Mouse (Mus musculus) stomach, postnatal 0 days (tissue): ENCODE measurements around the gene Osbpl8.

Source experiments
- CTCF ChIP-seq: IDR thresholded peaks from 2 replicates; pipeline ENCODE4 v1.5.1; 2016; ENCODE audit warnings: antibody characterized with exemption, low read depth, mild to moderate bottlenecking, moderate library complexity
- EP300 ChIP-seq: optimal IDR thresholded peaks from 2 replicates; pipeline ENCODE3; 2016; ENCODE audit warnings: antibody characterized with exemption

DNA sequence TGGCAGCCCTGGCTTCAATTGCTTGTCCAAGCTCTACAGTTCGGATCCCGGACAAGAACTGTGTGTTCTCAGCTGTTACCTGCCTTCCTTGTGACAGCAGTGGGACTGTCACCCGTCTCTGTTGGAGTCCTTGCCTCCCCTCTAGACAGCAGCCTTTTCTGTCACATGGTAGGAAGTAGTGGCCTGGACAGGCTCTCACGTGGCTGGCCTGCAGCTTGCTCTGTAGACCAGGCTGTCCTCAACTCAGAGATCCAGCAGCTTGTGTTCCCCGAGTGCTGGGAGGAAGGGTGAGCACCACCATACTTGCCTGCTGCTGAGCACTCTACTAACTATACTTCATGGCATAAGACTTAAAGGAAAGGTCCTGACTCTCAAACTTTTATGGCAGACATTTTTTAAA lies 87.1 kb downstream of the Osbpl8 start:
- no peak for TF ChIP-seq CTCF
- no peak for TF ChIP-seq EP300
